Mouse (Mus musculus) neutrophil, adult 5-6 weeks (primary cell): ENCODE results near the gene Atrip. TPM values are rescaled to one million over a fixed set of nuclear protein-coding genes. Genes with fewer than 3 reads are reported as not detected.

ENCODE experiments used
- ATAC-seq: fragments of 151-379, 151-347 bp; 2 replicates; pipeline ENCODE4 v1.8.0; 2017; ENCODE audit warnings: mild to moderate bottlenecking, moderate TSS enrichment; ENCODE audit not compliant: insufficient number of reproducible peaks, poor library complexity, low FRiP score, severe bottlenecking; ENCODE audit errors: extremely low read depth
- total RNA-seq: library from RNA; stranded (forward); fragments of 200-1000 nt; gene quantifications from 2 replicates; pipeline ENCODE4 v1.2.3, GENCODE M21; 2017

The Atrip gene
- 15.9 and 22.6 TPM in 2 replicates for total RNA-seq

DNA sequence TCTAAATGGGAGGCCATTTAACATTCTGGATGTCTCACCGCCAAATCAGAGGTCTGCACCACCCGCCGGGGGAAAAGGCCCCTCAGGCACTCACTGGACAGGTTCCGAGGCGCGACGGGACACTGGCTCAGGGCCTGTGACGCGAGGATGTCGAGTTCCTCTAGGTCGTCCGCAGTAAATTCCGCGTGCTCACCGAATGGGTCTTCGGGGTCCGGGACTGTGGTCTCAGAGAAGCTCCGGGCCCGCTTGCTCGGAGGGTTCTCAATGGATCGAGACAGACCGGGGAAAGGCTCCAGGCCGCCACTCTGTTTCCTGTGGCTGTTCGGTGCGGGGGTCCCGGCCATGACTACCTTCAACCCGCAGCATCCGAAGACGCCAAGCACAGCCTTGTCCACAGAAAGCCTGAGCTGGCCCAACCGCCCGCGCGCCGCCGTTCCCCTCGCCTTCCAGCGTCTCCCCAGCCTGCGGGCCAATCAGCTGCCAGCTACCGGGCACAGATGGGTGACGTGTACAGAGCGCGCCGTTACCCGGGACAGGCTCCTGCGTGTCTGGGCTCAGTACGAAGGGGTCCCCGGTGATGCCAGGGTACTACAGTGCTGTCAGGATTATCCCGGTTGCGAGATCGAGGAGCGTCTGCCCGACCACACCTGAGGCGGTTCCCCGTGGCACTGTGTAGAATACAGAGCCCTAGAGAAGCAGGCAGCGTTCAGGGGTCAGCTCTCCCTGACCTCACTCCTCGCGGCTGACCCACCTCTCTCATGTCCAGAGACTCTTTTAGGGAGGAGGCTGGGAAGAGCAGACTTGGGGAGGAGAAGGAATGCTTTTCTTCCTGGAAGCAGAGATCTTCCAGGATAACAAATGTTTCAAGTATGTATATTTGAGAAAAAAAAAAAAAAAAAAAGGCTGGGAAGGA, at the start of gene Atrip:
Gene Atrip, minus strand, starts transcription at position 464 of the 913 bp plus-strand sequence.
- ATAC-seq: peak; percentile 97

DNA sequence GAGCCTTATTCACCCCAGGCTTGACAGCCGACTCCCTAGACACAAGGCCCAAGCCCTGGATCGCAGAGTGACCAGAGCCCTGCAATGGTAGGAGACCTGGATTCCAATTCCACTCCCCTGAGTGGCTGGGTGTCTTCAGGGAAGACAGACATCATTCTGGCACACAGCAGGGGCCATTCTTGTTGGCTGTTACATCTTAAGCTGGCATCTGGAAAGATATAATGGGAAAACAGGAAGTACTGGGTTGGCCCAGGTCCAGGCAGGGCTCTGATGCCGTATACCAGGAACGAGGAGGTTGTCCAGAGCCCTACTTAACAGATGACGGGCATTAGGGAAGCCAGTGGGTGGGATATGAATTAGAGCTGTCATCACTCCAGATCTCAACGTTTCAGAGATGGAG, 49.3 kb upstream of the Atrip start:
- no peak for ATAC-seq

DNA sequence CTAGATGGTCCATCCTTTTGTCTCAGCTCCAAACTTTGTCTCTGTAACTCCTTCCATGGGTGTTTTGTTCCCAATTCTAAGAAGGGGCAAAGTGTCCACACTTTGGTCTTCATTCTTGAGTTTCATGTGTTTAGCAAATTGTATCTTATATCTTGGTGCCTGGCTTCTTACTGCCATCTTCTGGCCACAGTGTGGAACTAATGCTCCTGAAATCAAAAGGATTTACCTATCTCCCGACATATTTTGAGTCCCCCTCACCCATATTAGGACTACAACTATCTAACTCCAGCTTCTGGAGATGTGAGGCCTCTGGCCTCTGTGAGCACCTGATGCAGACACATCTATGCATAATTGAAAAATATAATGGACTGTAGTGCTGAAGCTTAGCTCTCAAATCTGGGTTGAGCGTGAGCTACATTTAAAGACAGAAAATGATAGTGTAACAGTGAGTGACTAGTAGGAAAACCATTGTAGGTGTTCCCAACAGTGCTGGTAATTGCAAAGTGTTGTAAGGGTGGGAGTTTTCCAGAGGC, 48.7 kb upstream of the Atrip start:
- ATAC-seq: peak; percentile 48; the same call in 1 of the 2 replicates

DNA sequence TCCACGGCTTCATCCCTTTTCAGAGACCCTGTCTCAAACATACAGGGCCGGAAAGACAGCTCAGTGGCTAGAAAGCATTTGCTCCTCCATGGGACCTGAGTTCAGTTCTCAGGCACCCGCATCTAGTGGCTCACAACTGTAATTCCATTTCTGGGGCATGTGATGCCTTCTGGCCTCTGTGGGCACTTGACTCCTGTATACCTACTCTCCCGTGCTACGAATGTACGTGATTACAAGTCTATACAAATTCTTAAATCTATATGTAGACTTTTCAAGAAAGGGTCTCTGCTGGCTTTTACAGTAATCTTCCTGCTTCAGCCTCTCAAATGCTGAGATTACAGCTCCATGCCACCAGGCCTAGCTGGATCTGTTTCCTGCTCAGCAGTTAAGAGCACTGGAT, 47.0 kb upstream of the Atrip start:
- no peak for ATAC-seq

DNA sequence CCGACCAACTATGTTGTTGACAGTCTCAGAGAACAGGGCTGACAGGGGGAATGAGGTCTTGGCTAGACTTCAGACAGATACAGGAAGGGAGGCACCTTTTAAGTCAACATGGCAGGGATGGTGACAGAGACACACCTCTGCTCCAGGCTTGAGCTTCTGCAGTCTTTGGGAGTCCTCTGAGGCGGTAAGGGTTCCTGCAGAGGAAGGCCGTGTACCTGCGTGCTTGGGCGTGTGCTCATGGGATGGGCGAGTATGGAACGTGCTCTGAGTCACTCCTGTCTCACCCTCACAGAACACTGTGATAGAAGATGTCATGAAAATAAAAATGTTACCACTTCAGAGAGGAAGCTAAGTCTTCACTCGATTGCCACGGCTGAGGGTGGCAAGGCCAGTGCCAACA, 45.6 kb upstream of the Atrip start:
- ATAC-seq: no peak

DNA sequence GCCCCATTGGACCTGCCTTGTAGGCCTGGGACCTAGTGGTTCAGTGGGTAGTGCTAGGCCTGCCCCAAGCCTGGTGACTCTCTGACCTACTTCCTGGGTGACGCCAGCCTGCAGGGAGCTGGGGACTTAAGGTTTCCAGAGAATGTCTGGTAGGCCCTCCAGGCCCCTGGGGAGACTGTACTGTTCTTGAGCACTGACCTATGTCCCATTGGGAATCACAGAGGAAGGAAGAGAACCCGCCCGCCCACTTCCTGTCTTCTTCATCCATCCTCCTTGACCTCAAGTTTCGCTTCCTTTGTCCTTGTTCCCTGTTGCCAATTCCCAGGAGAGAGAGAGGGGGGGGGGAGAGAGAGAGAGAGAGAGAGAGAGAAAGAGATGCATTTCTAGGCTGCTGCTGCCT, 44.2 kb upstream of the Atrip start:
- ATAC-seq: no peak

DNA sequence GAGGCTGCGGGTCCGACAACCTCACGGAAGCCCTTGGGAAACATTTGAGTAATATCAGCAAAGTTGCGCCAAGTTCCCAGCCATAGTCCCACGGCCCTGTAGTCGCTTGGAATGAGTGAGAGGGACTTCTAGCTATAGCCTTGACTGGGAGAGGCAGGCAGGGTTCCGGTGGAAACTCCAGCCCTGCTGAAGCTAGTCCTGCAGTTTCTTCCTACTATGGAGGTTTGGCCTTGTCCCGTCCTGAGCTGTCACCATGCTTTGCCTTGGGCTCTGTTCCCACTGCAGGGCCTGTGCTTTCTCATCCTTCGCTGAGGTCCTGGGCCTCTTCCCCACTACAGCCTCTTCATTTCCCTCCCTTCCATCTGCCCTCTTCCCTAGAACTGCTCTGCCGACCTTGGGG, 42.3 kb upstream of the Atrip start:
- no peak for ATAC-seq

DNA sequence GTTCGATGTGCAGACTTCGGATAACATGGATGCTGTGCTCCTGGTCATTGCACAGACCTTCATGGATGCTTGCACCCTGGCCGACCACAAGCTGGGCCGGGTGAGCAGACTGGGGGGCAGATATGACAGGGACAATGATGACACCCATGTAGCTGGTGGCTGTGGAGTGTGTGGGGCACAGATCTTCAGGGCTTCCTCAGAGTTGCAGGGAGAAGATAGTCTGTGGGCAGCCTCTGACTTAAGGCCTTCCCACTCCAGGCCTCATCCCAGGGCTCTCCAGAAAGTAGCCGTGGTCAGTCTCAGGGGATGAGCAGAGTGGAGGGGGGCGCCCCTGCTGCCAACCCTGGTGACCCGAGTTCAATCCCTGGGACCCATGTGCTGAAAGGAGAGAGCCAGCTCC, 40.9 kb upstream of the Atrip start:
- ATAC-seq: no peak

DNA sequence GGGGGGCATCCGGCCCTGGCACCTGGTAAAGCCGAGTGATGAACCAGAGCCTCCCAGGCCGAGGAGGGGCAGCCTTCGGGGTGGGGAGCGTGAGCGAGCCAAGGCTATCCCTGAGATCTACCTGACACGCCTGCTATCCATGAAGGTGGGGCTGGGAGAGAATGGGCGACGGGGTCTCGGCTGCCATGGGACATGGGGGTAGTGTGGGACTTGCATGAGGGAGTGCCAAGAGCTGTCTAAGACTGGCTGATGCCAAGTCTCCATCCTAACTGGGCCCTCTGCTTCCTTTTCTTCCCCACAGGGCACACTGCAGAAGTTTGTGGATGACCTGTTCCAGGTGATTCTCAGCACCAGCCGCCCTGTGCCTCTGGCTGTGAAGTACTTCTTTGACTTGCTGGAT, 40.4 kb upstream of the Atrip start:
- no peak for ATAC-seq

DNA sequence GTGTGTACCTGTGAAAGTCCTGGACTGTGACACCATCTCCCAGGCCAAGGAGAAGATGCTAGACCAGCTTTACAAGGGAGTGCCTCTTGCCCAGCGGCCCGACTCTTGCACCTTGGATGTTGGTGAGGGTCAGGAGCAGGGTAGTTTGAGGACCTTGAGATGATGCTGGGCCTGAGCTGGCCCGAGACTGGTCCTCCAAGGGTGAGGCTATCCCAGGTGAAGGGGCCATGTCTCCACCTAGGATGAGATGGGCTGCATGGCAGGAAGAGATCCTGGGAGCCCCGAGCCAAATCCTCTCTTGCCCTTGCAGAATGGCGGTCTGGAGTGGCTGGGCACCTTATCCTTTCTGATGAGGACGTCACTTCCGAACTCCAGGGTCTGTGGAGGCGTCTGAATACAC, 39.4 kb upstream of the Atrip start:
- ATAC-seq: no peak

DNA sequence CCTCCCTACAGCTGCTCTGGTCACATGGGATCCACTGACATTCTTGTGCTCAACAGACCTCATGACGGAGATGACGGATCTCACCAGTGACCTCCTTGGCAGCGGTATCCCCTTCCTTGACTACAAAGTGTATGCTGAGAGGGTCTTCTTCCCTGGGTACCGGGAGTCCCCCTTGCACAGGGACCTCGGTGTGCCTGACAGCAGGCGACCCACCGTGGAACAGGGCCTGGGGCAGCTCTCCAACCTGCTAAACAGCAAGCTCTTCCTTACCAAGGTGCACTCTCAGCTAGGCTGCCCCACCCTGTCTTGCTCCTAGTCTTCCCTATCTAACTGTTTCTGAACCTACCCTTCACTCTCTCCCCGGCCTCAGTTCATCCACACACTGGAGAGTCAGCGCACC, 37.7 kb upstream of the Atrip start:
- ATAC-seq: no peak

DNA sequence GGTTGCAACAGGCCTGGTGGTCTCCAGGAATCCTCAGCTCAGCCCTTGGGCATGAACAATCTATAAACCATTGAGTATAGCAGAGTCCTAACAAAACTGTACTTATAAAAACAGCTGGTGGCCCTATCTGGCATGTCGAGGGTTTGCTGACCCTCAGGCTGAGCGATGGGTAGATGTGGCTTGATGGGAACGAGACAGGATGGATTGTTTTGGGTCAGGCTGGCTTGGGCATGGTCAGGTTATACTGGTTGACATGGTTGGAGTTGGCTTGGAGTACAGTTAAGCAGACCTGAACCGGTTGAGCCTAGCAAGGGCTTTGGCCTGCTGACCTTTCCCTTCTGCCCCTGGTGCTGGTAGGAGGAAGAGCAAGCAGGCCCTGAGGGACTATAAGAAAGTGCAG, 37.2 kb upstream of the Atrip start:
- no peak for ATAC-seq

DNA sequence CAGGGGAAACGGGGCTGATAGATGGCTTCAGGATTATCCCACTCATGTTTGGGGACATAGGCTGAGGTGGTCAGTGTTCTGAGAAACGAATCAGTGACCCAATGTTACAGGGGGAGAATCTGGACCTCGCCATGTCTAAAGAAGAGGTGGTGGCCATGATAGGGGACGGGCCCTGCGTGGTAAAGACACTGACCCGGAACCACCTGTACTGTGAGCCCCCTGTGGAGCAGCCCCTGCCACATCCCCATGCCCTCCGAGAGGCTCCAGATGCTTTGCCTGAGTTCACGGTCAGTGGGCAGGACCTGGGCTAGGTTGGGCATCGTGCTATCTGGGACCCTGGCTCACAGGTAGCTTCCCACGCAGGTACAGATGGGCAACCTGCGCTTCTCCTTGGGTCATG, 36.3 kb upstream of the Atrip start:
- ATAC-seq: no peak

DNA sequence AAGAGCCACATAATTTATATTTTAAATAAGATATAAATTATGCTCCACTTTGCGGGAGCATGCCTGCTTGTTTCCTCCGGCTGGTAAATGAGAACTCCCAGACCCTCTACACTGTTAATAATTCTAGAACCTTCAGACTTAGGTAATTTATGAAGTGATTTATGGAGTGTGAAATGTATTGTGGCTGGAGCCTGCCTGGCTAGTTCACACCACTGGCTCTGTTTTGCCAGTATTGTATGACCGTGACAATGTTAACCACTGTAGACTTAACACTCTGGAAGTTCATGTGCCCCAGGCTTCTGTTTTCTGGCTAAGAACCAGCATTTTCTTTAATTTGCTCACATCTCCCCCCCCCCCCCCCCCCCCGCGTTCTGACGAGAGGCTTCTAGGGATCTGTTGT, 33.4 kb upstream of the Atrip start:
- no peak for ATAC-seq

DNA sequence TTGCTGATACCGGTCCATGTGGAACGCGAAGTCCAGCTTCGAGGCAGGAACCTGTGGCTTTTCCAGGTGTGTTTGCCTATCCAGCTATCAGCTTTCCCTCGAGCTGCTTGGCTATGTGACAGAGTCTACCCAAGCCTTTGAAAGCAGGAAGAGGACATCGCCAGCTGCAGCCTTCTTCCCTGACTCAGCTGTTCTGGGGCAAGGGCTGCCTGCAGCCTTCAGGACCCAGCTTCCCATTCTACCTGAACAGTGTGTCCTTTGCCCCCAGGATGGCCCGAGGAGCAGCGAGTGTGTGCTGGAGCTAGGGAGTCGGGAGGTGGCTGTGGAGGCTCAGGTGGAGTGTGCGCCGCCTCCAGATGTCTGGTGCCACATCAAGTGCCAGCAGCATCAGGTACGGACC, 31.7 kb upstream of the Atrip start:
- ATAC-seq: no peak

DNA sequence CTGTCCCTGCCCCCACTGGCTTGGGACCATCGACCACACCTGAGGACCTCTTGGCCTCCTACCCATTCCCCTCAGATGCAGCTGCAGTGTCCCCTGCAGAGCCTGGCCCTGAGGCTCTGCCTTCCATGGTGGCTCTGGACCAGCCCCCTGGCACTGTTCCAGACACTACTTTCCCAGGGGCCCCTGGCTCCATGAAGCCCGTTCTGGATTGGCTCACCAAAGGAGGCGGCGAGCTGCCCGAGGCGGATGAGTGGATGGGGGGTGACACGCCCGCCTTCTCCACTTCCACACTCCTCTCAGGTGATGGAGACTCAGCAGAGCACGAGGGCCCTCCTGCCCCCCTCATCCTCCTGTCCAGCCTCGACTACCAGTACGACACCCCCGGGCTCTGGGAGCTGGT, 31.1 kb upstream of the Atrip start:
- ATAC-seq: no peak

DNA sequence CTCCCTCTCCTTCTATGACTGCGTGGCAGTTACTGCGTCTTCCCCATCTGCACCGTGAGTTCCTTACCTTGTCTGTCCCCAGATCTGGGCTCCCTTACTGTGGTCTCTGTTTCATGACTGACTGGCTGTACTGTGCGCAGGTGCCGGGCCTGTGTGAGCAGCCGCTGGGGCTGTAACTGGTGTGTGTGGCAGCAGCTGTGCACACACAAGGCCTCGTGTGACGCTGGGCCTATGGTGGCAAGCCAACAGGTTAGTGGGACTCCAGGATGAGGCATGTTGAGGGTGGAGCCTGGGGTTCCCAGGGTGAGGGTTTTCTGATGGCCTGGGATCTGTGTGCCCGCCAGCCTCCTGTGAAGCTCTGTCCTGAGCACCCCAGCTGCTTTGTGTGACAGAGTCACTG, 30.2 kb upstream of the Atrip start:
- ATAC-seq: no peak

DNA sequence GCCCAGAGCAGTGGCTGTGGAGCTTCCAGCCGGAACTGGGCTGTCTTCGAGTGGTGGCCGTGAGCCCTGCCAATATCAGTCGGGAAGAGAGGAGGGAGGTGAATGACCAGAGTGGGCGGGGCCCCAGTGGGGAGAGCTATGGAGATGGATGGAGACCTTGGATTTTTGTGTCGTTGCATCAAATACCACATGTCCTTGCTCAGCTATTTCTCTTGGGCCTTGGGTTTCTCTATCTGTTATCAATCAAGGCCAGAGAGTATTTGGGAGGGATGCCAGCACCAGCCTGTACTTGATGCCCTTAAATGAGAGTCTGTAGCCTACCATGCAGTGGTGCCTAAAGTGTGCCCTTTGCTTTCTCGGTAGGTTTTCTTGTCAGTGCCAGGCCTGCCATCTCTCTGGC, 29.3 kb upstream of the Atrip start:
- no peak for ATAC-seq

DNA sequence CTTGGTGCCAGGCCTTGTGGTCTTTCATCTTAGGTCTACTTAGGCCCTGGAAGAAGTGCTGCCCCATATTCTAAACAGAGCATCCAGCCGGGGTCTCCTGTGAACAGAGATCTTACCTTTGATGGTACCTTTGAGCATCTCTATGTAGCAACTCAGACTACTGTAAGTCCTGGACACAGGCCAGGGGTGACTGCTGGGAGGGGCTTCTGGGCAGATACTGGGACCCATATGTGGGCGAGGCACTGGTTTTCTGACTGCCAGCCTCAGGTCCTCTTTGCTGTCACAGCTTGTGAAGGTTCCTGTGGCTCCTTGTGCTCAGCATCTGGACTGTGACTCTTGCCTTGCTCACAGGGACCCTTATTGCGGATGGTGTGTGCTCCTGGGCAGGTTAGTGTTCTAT, 28.6 kb upstream of the Atrip start:
- no peak for ATAC-seq

DNA sequence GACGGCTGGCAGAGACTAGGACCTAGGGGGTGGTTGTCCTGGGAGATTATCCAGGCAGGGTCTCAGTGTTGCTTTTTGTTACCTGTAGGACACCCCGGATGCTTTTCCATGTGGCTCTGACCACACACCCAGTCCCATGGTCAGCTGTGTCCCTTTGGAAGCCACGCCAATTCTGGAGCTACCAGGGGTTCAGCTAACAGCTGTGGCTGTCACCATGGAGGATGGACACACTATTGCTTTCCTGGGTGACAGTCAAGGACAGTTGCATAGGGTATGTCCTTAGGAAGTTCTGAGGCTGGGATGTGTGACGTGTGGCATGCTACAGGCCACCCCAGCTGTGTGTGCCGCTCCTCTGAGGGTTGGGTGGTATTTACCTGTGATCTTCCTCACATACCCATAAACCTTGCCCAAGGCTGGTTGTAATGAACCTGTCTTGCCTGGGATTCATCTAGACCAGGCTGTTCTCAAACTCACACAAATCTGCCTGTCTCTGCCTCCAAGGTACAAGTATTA, 28.1 kb upstream of the Atrip start:
- no peak for ATAC-seq
